Mouse (Mus musculus) ES-E14 (cell line): ENCODE results near the gene Scn8a.

ENCODE experiments used
- CHD2 ChIP-seq: IDR thresholded peaks from 2 replicates; pipeline ENCODE4 v1.6.1; 2014; ENCODE audit warnings: mild to moderate bottlenecking, low read depth, low read length, inconsistent platforms
- MAFK ChIP-seq: IDR thresholded peaks from 2 replicates; pipeline ENCODE4 v1.6.1; 2014; ENCODE audit warnings: mild to moderate bottlenecking, low read depth, low read length, inconsistent platforms; ENCODE audit not compliant: insufficient read depth

GRCm38 (mm10) chr15:100836729-100837128 lies 32.9 kb upstream of the Scn8a start:
- TF ChIP-seq CHD2, result no peak
- TF ChIP-seq MAFK, result no peak
